Mouse (Mus musculus) right cerebral cortex, postnatal 36 days (tissue): ENCODE data around the gene Olfr1412.

Experiments used
- DNase-seq, 2 experiments: peaks; one replicate each; pipeline ENCODE4 v3.0.0; 2022; ENCODE audit warnings: low spot score in 2 of 2, mixed read lengths in 1 of 2

The Olfr1412 gene

DNA sequence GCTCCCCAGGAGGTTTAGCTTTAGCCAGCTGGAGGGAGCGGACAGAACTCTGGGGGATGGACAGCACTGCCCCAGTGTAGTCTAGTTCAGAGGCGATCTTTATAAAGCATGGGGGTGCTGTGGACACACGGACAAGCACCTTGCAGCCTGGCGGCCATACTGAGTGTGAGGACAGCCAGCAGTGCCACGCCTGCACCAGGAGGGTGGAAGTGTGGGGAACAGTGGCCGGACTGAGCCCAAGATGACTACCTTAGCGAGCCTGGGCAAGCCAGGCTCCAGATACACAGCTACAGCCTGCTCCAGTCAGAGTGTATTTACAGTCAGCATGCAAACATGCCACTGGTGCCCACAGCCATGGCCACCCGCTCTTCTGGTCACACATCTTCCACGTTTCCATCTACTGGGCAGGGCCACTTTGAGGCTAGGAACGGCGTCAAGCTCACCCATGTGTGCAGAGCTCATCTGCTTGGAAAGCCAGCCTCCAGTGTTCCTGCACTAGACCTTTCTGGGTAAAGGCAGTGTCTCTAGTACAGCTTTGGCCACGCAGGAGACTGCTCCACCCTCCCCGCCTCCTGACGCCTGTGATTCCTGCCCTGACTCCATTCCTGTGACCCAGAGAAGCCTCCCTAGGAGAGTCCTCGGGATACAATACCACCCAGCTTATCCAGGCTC is 52.1 kb downstream of the Olfr1412 start:
- DNase-seq, result no peak

GRCm38 (mm10) chr1:92638181-92638580 is 52.6 kb downstream of the Olfr1412 start:
- peak; percentile 73 to 79 for DNase-seq

DNA sequence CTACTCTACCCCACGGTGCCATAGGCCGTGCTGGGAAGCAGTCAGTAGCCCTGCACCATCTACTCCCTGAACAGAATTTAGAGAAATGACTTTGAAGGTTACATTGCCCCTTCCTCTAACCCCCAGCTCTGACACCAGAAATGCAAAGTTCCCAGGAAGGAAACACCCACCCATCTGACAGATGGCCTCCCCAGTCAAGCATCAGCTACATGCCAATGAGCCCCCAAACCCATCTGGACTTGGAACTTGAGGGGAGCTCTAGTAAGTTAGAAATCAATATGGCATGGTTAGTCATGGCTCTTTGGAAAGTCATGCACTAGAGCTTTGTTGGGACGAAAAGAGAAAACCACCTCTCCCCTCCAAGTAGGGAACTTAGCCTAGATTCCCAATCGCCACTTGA is 53.2 kb downstream of the Olfr1412 start:
- DNase-seq, result no peak

- DNase-seq, result no peak
Observed at GRCm38 (mm10) chr1:92640393-92640792, 54.8 kb downstream of the Olfr1412 start.
